Mouse (Mus musculus): ENCODE data around the gene Sec13.

GRCm38 (mm10) chr6:113690008-113690399, 50.5 kb downstream of the Sec13 start:
- TF ChIP-seq CTCF (IDR thresholded peaks at IDR 0.05; ENCODE audit: low read depth) (no peak), EP300 (IDR thresholded peaks at IDR 0.05; ENCODE audit: low read depth) (no peak)
